Mouse (Mus musculus) adrenal gland, postnatal 36 days (tissue): Measurements from ENCODE around the gene Tcta. TPM values are rescaled to one million over a fixed set of nuclear protein-coding genes. Genes with fewer than 3 reads are reported as not detected.
"Not testable (repeated sequence)": the region's sequence is repeated elsewhere in the genome, so short reads cannot be mapped to it uniquely, and the experiment has no call there.

Experiments
- DNase-seq, 2 experiments: peaks; one replicate each; pipeline ENCODE4 v3.0.0; 2021; ENCODE audit warnings: mixed read lengths in 1 of 2
- total RNA-seq, 2 experiments: library from RNA; stranded (reverse); gene quantifications; 2 replicates each; pipeline ENCODE4 v1.2.3; 2021

Tcta gene
- total RNA-seq, 2 experiments from 2014 or later: 38.8 to 48.3 TPM

DNA sequence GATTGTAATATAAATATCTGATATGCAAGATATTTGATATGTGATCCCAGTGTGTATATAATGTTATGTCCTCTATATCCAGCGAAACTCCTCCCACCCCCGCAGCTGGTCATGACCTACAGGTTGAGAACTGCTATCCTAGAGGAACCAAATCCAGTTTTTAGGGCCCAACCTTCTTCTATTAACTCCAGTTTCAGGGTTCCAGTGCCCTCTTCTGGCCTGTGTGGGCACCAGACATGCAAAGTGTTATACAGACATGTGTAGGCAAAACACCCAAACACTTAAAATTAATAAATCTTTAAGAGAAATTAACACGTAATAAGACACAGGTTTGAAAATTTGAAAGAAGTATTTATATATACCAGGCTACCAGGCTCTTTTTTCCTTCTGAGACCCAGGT lies 11.6 kb upstream of the Tcta start:
- peak in 1 of 2 experiments; percentile 37 for DNase-seq

DNA sequence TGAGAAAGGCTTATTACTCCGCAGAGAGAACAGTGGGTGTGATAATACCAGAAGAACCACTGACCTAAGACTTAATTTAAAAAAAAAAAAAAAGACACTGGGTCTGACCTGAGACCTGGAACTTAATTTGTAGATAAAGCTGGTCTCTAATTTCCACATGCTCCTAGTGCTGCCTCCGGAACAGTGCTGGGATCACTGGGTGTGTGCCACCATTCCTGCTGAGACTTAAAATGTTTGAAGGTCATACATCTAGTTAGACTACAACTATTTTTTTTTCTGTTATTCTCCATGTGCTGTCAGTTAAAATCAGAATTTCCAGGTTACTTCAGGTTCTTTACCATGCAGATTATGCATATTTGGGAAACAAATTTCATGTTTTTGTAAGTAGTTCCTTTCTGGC lies 2.2 kb upstream of the Tcta start:
- no peak for DNase-seq

DNA sequence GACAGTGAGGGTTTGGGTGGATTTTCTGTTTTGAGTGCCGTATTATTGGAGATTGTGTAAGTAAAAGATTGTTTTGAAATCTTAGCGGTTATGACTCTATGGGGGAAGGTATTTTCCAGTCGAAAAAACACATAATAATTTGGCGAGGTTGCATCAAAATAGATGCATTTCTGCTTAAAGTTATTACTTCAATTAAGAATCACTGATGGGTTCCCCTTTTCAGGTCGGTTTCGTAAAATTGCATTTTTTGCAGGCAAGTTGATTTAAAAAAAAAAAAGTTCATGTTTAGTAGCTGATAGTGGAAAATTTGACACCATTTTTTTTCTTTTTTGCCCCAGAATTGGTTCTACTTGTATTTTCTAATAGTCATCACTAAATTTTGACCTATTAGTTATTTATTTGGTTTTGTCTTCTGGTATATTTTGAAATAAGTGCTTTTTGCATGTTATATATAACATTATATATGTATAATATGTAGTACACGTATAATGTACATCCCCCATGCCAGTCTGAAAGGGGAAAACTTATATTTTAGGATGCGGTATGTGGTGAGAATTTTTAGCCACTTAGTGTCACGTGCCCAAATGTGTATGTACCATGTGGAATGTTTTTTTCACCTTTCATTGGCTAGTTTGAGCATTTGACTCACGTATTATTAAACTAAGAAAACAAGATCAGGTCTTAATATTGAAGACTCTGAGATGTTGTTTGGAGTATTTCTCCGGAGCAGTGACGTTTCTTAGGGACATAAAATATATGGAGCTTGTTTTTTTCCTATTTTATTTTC lies 1.3 kb upstream of the Tcta start:
- no peak for DNase-seq

DNA sequence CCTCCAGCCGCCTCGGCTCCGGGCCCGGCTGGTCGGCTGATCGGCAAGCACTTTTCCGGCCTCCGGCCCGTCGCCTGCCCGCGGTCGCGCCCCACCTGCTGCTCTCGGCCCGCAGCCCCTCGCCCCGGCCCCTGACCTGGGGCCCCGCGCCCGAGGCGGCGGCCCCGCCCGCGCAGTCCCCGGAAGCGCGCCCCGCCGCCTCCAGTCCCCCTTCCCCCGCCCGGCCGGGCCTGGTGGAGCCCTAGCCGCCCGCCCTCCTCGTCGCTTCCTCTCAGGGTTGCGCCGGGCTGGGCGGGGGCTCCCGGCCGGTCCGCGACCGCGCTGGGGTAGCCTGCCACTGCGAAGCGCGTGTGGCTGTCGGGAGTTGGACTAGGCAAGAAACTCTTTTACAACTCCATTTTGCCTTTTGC lies 616 bp upstream of the Tcta start:
- peak; percentile 90 to 94 for DNase-seq

GRCm38 (mm10) chr9:108305170-108305569 lies 790 bp downstream of the Tcta start:
- no peak for DNase-seq

DNA sequence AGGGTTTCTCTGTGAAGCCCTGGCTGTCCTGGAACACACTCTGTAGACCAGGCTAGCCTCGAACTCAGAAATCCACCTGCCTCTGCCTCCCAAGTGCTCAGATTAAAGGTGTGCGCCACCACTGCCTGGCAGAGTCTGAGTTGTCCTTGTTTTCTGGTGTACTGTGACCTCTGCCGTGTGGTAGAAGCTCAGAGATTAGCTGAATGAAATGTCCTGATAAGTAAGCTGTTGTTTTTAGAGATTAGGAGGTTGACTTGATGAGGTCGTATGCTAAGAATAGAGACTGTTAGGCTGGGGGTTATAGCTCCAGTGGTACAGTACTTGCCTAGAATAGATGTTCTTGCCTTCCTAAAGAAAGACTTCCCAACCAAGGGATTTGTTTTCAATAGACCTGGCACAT lies 1.2 kb downstream of the Tcta start:
- DNase-seq: no peak

DNA sequence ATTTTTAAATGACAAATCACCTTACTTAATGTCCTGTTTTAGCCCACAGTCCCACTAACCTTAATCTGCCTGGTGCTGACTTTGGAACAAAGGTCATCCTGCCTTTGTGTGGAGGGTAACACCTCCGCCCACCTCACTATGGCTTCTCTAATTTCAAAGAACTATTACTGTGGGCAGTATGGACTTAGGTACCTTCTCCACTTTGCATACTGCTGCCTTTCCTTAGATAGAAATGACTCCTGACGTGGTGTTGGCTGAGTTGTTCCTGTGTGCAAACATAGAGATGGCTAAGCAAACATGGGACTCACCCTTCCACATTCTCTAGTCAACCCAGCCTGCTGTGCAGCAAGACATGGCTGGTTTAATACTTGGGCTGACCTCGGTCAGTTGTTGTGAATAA lies 4.1 kb downstream of the Tcta start:
- no peak for DNase-seq

GRCm38 (mm10) chr9:108296453-108297355 lies 9.3 kb downstream of the Tcta start, which contains the start of gene Amt:
Gene Amt, plus strand, starts transcription at chr9:108296853.
- peak in 1 of 2 experiments; percentile 18 for DNase-seq

DNA sequence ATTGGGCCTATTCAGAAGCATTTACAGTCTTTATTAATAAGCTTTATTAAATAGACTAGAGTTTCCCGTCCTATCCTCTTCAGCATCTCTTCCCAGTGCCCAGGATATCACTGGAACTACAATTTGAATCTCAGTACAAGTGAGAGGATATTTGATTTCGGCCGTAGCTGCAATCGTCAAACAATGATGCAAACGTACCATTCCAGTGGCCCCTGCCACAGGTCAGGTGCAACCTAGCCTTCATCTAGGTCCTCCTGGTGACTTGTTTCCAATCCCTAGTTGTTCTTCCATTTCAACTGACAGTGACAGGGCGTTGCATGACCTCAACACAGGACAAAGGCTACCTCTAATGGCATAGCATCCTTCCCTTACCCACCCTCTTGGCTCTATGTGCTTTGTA lies 15.2 kb downstream of the Tcta start:
- DNase-seq: no peak

GRCm38 (mm10) chr9:108290016-108290750 lies 15.8 kb downstream of the Tcta start, which contains the start of gene Nicn1:
Gene Nicn1, plus strand, starts transcription at chr9:108290429.
- DNase-seq: peak; percentile 90 to 92

DNA sequence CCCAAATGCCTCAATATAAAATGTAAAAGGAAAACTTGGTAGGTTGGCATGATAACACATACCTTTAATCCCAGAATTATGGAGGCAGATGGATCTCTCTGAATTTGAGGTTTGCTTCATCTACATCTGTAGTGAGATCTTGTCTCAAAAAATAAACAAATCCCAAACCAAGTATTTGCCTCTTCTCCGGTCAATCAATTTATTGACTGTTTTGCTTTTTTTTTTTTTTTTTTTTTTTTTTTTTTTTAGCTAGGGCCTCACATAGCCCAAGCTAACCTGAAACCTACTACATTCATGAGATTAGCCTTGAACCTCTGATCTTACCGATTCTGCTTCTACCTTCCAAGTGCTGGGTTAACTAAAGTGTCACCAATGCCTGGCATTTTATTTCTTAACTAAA lies 16.6 kb downstream of the Tcta start:
- no peak for DNase-seq

DNA sequence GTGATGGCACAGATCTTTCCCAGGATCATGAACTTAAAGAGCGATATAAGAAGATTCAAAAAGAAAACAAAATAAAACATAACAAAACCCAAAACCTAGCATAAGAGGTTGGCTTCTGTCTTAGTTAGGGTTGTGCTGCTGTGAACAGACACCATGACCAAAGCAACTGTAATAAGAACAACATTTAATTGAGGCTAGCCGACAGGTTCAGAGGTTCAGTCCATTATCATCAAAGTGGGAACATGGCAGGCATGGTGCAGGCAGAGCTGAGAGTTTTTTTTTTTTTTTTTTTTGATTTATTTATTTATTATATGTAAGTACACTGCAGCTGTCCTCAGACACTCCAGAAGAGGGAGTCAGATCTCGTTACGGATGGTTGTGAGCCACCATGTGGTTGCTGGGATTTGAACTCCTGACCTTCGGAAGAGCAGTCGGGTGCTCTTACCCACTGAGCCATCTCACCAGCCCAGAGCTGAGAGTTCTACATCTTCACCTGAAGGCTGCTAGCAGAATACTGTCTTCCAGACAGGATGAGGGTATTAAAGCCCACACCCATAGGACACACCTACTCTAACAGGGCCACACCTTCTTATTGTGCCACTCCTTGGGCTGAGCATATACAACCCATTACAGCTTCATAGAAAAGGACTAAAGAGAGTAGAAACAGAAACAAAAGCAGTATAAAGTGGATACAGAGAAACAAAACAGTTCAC lies 18.3 kb downstream of the Tcta start:
- not testable (repeated sequence) for DNase-seq

GRCm38 (mm10) chr9:108284410-108284809 lies 21.6 kb downstream of the Tcta start:
- DNase-seq: peak; percentile 74 to 86

DNA sequence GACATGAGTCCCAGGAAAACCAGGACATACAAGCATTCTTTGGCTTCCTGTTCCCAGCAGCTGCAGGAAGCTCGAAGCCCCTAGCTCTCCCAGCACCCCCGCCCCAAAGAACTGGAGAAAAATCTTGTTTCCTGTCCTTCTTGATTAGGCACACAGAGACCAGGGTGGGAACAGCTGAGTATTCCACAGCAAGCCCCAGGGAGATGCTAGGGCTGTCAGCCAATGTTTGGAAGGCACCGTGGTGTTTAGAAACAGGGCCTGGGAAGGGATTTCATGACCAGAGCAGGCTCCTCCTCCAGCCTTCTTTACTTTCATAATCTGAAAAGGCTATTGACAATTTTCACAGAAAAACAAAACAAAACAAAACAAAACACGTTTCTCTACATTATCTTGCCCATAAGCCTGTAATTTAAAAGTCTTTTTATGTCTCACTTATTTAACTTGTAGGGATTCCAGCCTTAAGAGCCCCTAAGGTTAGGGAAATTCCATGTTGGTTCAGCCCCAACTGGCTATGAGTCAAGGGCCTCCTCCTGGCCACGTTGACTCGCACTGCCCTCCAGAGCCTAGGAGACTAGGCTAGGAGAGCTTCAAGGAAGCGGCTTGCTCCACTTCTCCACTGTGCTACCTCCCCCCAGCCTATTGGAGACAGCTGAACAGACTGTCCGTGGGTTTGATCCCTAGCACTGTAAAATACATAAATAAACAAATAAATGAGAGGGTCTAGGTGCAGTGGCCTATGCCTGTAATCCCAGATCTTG lies 25.7 kb downstream of the Tcta start:
- peak; percentile 71 to 76 for DNase-seq

DNA sequence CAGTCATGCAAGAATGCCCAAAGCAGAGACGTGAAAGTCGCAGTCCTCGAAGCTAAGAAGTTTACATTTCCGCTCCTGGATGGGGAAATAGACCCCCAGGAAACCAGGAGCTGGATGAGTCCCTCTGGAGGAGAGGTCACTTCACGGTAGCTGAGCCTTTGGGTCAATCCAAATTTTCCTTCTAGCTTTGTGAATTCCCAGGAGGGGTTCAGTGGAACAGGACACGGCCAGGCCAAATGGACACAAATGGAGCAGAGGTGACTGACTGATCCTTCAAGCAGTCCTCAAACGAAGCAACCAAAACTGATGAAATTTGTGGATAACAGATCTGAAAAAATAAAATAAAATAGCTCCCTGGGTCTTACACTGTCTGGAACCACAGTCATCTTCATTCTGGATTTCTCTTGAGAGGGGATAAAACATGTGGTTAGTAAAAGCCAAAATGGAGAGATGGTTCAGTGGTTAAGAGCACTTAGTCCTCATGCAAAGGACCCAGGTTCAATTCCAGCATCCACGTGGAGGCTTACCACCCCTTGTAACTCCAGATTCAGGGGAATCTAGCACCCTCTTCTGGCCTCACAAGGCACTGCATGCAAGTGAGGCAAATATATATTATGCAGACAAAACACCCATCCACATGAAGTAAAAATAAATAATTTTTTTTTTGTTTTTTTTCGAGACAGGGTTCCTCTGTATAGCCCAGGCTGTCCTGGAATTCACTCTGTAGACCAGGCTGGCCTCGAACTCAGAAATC lies 27.1 kb downstream of the Tcta start:
- DNase-seq: peak; percentile 46 to 54

- DNase-seq: no peak
Measured at GRCm38 (mm10) chr9:108275331-108275659, 30.7 kb downstream of the Tcta start.

GRCm38 (mm10) chr9:108274476-108275330 lies 31.3 kb downstream of the Tcta start:
- peak; percentile 78 to 79 for DNase-seq

GRCm38 (mm10) chr9:108273485-108273884 lies 32.5 kb downstream of the Tcta start:
- DNase-seq: no peak

DNA sequence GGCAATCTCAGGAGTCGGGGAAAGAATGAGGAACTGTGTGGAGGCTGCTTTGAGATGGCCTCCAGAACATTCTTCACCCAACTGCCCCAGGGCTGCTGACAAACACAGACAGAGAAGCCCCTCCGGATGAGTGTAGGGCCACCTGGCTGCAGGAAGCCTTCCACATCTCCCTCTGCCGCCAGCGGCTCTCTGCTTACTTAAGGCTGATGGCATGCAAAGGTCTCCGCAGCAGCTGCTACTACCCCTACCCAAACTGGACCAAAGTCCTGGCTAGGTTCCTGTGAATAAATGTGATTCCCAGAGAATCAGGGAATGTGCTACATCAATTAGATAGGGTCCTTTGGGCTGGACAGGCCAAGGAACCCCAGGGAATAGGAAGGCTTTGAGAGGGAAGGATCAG lies 33.3 kb downstream of the Tcta start:
- DNase-seq: no peak
